Mouse (Mus musculus): ENCODE results near the gene Mllt11. TPM values are rescaled to one million over a fixed set of nuclear protein-coding genes. Genes with fewer than 3 reads are reported as not detected.

Mllt11 gene
- polyA plus RNA-seq, 1 experiment from 2014 or later = 253 TPM

GRCm38 (mm10) chr3:95174011-95174592, 57.9 kb downstream of the Mllt11 start:
- no peak overlapping the region for H3K27ac ChIP-seq
- WGBS = 4% methylated on average over 16 of the region's 16 CpGs
- H3K9me3 ChIP-seq = no peaks in the 10 kb centered on the region
- H3K36me3 ChIP-seq = peaks cover 45% of the 10 kb centered on the region
- 0 out of 2 replicates have a peak overlapping the region, but pooled peaks have one; percentile 52 for H3K9ac ChIP-seq (replicated peaks)
- peaks cover 21% of the 10 kb centered on the region for H3K4me1 ChIP-seq (replicated peaks)
- no peak overlapping the region for H3K4me3 ChIP-seq (replicated peaks)
- H3K4me2 ChIP-seq (replicated peaks) = peak overlapping the region; percentile 41; the same call in 1 of the 2 replicates
- ATAC-seq = peak; percentile 62
- H3K27me3 ChIP-seq = peaks cover 50% of the 10 kb centered on the region

DNA sequence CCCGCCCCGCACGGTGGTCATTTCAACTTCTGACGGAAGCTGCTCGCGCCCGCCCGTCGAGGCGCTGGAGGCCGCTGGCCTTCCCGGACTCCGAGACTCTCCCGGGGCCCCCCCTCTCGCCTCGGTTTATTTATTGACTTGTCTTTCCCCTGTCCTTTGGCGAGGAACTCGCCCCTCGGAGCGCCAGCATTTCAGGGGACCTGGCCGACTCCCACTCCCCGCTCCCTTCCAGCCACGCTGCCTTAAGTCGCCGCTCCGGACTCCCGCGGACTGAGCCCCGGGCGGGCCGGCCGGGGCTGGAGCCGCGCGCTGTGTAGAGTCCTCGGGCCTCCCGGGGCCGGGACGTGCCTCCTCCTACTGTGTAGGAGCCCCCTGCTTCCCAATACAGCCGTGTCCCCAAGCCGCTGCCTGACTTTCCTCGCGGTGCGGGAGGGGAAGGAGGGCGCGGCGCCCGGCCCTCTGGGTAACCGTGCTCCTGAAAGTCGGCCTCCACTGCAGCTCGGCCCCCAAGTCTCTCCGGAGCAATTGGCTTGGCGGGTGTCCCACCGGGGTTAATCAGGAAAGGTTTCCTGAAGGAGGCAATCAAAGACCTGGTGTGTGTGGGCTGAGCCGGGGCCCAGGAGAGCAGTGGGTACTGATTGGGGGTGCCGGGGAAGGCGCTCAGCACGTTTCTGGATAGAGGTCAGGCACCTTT, 58.6 kb downstream of the Mllt11 start:
- ATAC-seq = peak; percentile 41
- H3K4me1 ChIP-seq (replicated peaks) = peaks cover 21% of the 10 kb centered on the region
- H3K4me3 ChIP-seq (replicated peaks) = peak overlapping the region; percentile 20
- WGBS = 5% methylated on average over 55 of the region's 58 CpGs
- peak overlapping the region; percentile 52 for H3K9ac ChIP-seq (replicated peaks)
- H3K36me3 ChIP-seq = peaks cover 52% of the 10 kb centered on the region
- no peak overlapping the region for H3K27ac ChIP-seq
- H3K4me2 ChIP-seq (replicated peaks) = peak overlapping the region; percentile 41
- peaks cover 57% of the 10 kb centered on the region for H3K27me3 ChIP-seq
- no peaks in the 10 kb centered on the region for H3K9me3 ChIP-seq

DNA sequence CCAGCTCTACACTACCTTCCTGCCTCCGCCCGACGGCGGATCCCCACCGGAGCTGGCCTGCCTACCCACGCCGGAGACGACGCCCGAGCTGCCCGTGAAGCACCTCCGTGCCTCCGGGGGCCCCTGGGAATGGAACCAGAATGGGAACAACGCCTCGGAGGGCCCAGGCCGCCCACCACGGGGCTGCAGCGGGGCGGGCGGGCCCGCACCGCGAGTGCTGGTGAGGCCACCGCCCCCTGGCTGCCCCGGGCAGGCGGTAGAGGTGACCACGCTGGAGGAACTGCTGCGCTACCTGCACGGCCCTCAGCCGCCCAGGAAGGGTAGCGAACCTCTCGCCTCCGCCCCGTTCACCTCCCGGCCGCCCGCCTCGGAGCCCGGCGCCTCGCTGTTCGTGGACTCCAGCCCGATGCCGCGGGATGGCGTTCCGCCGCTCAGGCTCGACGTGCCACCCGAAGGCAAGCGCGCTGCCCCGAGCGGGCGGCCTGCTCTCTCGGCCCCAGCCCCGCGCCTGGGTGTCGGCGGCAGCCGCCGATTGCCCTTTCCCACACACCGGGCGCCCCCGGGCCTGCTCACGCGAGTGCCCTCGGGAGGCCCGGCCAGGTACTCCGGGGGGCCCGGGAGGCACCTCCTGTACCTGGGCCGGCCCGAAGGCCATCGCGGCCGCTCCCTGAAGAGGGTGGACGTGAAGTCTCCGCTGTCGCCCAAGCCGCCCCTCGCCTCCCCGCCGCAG, 59.3 kb downstream of the Mllt11 start:
- H3K27ac ChIP-seq = no peak overlapping the region
- no peaks in the 10 kb centered on the region for H3K9me3 ChIP-seq
- peaks cover 21% of the 10 kb centered on the region for H3K4me1 ChIP-seq (replicated peaks)
- peaks cover 64% of the 10 kb centered on the region for H3K27me3 ChIP-seq
- H3K36me3 ChIP-seq = peaks cover 60% of the 10 kb centered on the region
- 14% methylated on average over 78 of the region's 84 CpGs for WGBS
- peak overlapping the region; percentile 28; the same call in 1 of the 2 replicates for H3K9ac ChIP-seq (replicated peaks)
- peak overlapping the region; percentile 5; the same call in 1 of the 2 replicates for H3K4me3 ChIP-seq (replicated peaks)
- peak overlapping the region; percentile 41; the same call in 1 of the 2 replicates for H3K4me2 ChIP-seq (replicated peaks)
- ATAC-seq = peak; percentile 17

- peaks cover 75% of the 10 kb centered on the region for H3K36me3 ChIP-seq
- no peak overlapping the region for H3K9ac ChIP-seq (replicated peaks)
- no peak overlapping the region for H3K4me3 ChIP-seq (replicated peaks)
- peaks cover 21% of the 10 kb centered on the region for H3K4me1 ChIP-seq (replicated peaks)
- no peaks in the 10 kb centered on the region for H3K9me3 ChIP-seq
- 84% methylated on average over 6 of the region's 6 CpGs for WGBS
- peaks cover 64% of the 10 kb centered on the region for H3K27me3 ChIP-seq
- no peak overlapping the region for H3K27ac ChIP-seq
- no peak overlapping the region for H3K4me2 ChIP-seq (replicated peaks)
- ATAC-seq = no peak
Observed at GRCm38 (mm10) chr3:95171105-95171504, 60.9 kb downstream of the Mllt11 start.

DNA sequence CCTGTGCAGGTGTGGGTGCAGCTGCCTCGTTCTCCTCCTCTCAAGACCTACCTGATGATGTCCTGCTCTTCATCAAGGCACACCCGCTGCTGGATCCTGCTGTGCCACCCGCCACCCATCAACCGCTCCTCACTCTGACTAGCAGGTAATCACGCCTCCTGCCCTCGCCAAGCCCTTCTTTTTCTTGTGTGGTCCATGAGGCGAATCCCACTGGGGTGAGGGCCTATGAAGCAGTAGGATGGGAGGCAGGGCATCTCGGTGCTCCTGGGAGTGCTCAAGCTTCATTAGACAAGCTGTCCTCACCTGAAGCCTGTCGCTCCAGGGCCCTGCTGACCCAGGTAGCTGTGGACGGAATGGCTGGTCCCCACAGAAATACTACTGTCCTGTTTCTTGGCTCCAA, 62.0 kb downstream of the Mllt11 start:
- 91% methylated on average over 10 of the region's 10 CpGs for WGBS
- Histone ChIP-seq H3K9ac (replicated peaks) (no peak overlapping the region), H3K4me3 (replicated peaks) (no peak overlapping the region), H3K9me3 (no peaks in the 10 kb centered on the region), H3K4me2 (replicated peaks) (no peak overlapping the region), H3K4me1 (replicated peaks) (peaks cover 22% of the 10 kb centered on the region), H3K36me3 (peaks cover 86% of the 10 kb centered on the region), H3K27ac (no peak overlapping the region), H3K27me3 (peaks cover 64% of the 10 kb centered on the region)
- no peak for ATAC-seq

Other genes with a start within 250 kb of the Mllt11 start
- 26.2 and 28.1 TPM in 2 replicates for gene Zfp687, start 216.7 kb downstream of the Mllt11 start, polyA plus RNA-seq (2015; fragmentation: Nextera tagmentation; extraction: Ambion mirVana)
- 293 and 295 TPM in 2 replicates for gene Psmd4, start 189.6 kb downstream of the Mllt11 start, polyA plus RNA-seq (2015; fragmentation: Nextera tagmentation; extraction: Ambion mirVana)
- gene Pip5k1a, start 125.2 kb downstream of the Mllt11 start, polyA plus RNA-seq (2015; fragmentation: Nextera tagmentation; extraction: Ambion mirVana) = 19.9 and 20.5 TPM in 2 replicates
- gene Vps72, start 121.1 kb downstream of the Mllt11 start, polyA plus RNA-seq (2015; fragmentation: Nextera tagmentation; extraction: Ambion mirVana) = 256 and 262 TPM in 2 replicates
- gene Tmod4, start 107.7 kb downstream of the Mllt11 start, polyA plus RNA-seq (2015; fragmentation: Nextera tagmentation; extraction: Ambion mirVana) = 1.0 and 1.8 TPM in 2 replicates
- gene Scnm1, start 98.2 kb downstream of the Mllt11 start, polyA plus RNA-seq (2015; fragmentation: Nextera tagmentation; extraction: Ambion mirVana) = 99.2 and 103 TPM in 2 replicates
- gene Lysmd1, start 98.1 kb downstream of the Mllt11 start, polyA plus RNA-seq (2015; fragmentation: Nextera tagmentation; extraction: Ambion mirVana) = 36.2 and 38.1 TPM in 2 replicates
- 2.3 and 2.8 TPM in 2 replicates for gene Tnfaip8l2, start 89.8 kb downstream of the Mllt11 start, polyA plus RNA-seq (2015; fragmentation: Nextera tagmentation; extraction: Ambion mirVana)
- gene Sema6c, start 71.7 kb downstream of the Mllt11 start, polyA plus RNA-seq (2015; fragmentation: Nextera tagmentation; extraction: Ambion mirVana) = 23.4 and 37.6 TPM in 2 replicates
- 5.5 and 5.7 TPM in 2 replicates for gene Gabpb2, start 14.3 kb downstream of the Mllt11 start, polyA plus RNA-seq (2015; fragmentation: Nextera tagmentation; extraction: Ambion mirVana)
- gene Cdc42se1, start 3.4 kb downstream of the Mllt11 start, polyA plus RNA-seq (2015; fragmentation: Nextera tagmentation; extraction: Ambion mirVana) = 66.8 and 68.4 TPM in 2 replicates
- gene Gm128, start 9.4 kb upstream of the Mllt11 start, polyA plus RNA-seq (2015; fragmentation: Nextera tagmentation; extraction: Ambion mirVana) = 0.23 and 0.26 TPM in 2 replicates
- gene Bnipl, start 19.0 kb upstream of the Mllt11 start, polyA plus RNA-seq (2015; fragmentation: Nextera tagmentation; extraction: Ambion mirVana) = 0.17 TPM in 1 of 2 replicates, not detected in the other
- gene Mindy1, start 49.2 kb upstream of the Mllt11 start, polyA plus RNA-seq (2015; fragmentation: Nextera tagmentation; extraction: Ambion mirVana) = 47.5 and 50.5 TPM in 2 replicates
- 46.4 and 50.1 TPM in 2 replicates for gene Prune1, start 49.9 kb upstream of the Mllt11 start, polyA plus RNA-seq (2015; fragmentation: Nextera tagmentation; extraction: Ambion mirVana)
- gene Anxa9, start 75.0 kb upstream of the Mllt11 start, polyA plus RNA-seq (2015; fragmentation: Nextera tagmentation; extraction: Ambion mirVana) = 0.58 and 0.63 TPM in 2 replicates
- gene Cers2, start 82.6 kb upstream of the Mllt11 start, polyA plus RNA-seq (2015; fragmentation: Nextera tagmentation; extraction: Ambion mirVana) = 91.3 and 93.8 TPM in 2 replicates
- 45.7 and 49.9 TPM in 2 replicates for gene Setdb1, start 125.0 kb upstream of the Mllt11 start, polyA plus RNA-seq (2015; fragmentation: Nextera tagmentation; extraction: Ambion mirVana)
- gene 4930558C23Rik, start 170.7 kb upstream of the Mllt11 start, polyA plus RNA-seq (2015; fragmentation: Nextera tagmentation; extraction: Ambion mirVana) = not detected in 2 replicates
- gene Arnt, start 202.2 kb upstream of the Mllt11 start, polyA plus RNA-seq (2015; fragmentation: Nextera tagmentation; extraction: Ambion mirVana) = 22.5 and 26.1 TPM in 2 replicates